In genomic region chr4:125350056-125350455, GRCm38 (mm10) we compare ENCODE assay signal across 12 mouse cellular contexts.
"Had no signal": no experiment of that assay in that cellular context is flagged by ENCODE, and none has a peak within 500 bp of the region (broad histone marks: within the 10 kb centered on the region; RNA-seq: fewer than 3 reads in every experiment).

No protein-coding gene starts in this region.

- DNase-seq: gastrocnemius, postnatal 10 days; gastrocnemius, postnatal 25 days; heart, postnatal 10 days; heart, postnatal 4 days; kidney, adult 18-20 months; kidney, adult 8-10 months; kidney, postnatal 10 days; kidney, postnatal 25 days; kidney, postnatal 4 days; liver; liver, embryonic 13.5 days; liver, postnatal 0 days had no signal
